22 mouse cellular contexts compared by ENCODE assay signal in genomic region chr3:125874371-125874770, GRCm38 (mm10).
"Had no signal": no experiment of that assay in that cellular context is flagged by ENCODE, and none has a peak within 500 bp of the region (broad histone marks: within the 10 kb centered on the region; RNA-seq: fewer than 3 reads in every experiment).

No protein-coding gene starts in this region.

- H3K36me3 ChIP-seq: limb, embryonic 12.5 days; limb, embryonic 15.5 days; midbrain, embryonic 12.5 days; neural tube, embryonic 13.5 days; stomach, embryonic 15.5 days had no signal

- H3K9me3 ChIP-seq: limb, embryonic 12.5 days; limb, embryonic 15.5 days; midbrain, embryonic 12.5 days; neural tube, embryonic 13.5 days; stomach, embryonic 15.5 days had no signal

- H3K4me3 ChIP-seq: layer of hippocampus, adult 2 months; limb, embryonic 12.5 days; limb, embryonic 15.5 days; midbrain, embryonic 12.5 days; myocyte; neural tube, embryonic 13.5 days; stomach, embryonic 15.5 days had no signal

- H3K4me1 ChIP-seq: limb, embryonic 12.5 days; limb, embryonic 15.5 days; midbrain, embryonic 12.5 days; neural tube, embryonic 13.5 days; stomach, embryonic 15.5 days had no signal

- DNase-seq: kidney, adult 18-20 months; layer of hippocampus, postnatal 36 days; left cerebral cortex, postnatal 4 days; liver, postnatal 0 days; lung, embryonic 14.5 days; retina, postnatal 1 day; right cerebral cortex, postnatal 25 days; spleen, adult 18-20 months; thymus, postnatal 25 days had no signal

- H3K9ac ChIP-seq: limb, embryonic 12.5 days; limb, embryonic 15.5 days; liver, embryonic 14.5 days; liver, postnatal 0 days; lung, embryonic 14.5 days; midbrain, embryonic 12.5 days; neural tube, embryonic 13.5 days; stomach, embryonic 15.5 days had no signal

- H3K4me2 ChIP-seq: limb, embryonic 12.5 days; limb, embryonic 15.5 days; liver, embryonic 11.5 days; lung, embryonic 14.5 days; midbrain, embryonic 12.5 days; neural tube, embryonic 13.5 days; stomach, embryonic 15.5 days had no signal

- H3K27me3 ChIP-seq: limb, embryonic 12.5 days; limb, embryonic 15.5 days; midbrain, embryonic 12.5 days; neural tube, embryonic 13.5 days; stomach, embryonic 15.5 days had no signal

- ATAC-seq: liver, postnatal 0 days; lung, postnatal 0 days; midbrain, embryonic 16.5 days had no signal

- H3K27ac ChIP-seq: kidney, postnatal 0 days; limb, embryonic 12.5 days; limb, embryonic 15.5 days; liver, embryonic 14.5 days; macrophage; midbrain, embryonic 12.5 days; neural tube, embryonic 13.5 days; stomach, embryonic 15.5 days had no signal
